Mouse (Mus musculus) liver, embryonic 11.5 days (tissue): ENCODE results near the gene Zmym3. TPM values are rescaled to one million over a fixed set of nuclear protein-coding genes. Genes with fewer than 3 reads are reported as not detected.
A peak's percentile ranks its signal among the peaks of the same experiment; 100 is the strongest.
"Not testable (repeated sequence)": the region's sequence is repeated elsewhere in the genome, so short reads cannot be mapped to it uniquely, and the experiment has no call there.

ENCODE experiments used
- ATAC-seq: fragments of 200-750 bp; cut with Nextera tagmentation; replicated peaks from 2 replicates; pipeline ENCODE4 v1.8.0; 2017; ENCODE audit warnings: moderate number of reproducible peaks, mild to moderate bottlenecking, moderate TSS enrichment, moderate library complexity; ENCODE audit not compliant: low FRiP score
- DNase-seq: peaks from one replicate; pipeline ENCODE4 v3.0.0-alpha.2; 2017; ENCODE audit warnings: low spot score
- H3K27ac ChIP-seq: fragments of 300-500 bp; sonication (generic); 2 replicates; pipeline ENCODE4 v1.5.1; 2014; ENCODE audit warnings: mild to moderate bottlenecking, low read depth, low read length, control low read depth
- H3K27me3 ChIP-seq: fragments of 300-500 bp; sonication (generic); replicated peaks from 2 replicates; pipeline ENCODE4 v1.6.1; 2014; ENCODE audit warnings: low read length, mixed read lengths; ENCODE audit not compliant: control insufficient read depth, insufficient read depth
- H3K36me3 ChIP-seq: fragments of 300-500 bp; sonication (generic); 2 replicates; pipeline ENCODE4 v1.6.1; 2014; ENCODE audit warnings: mild to moderate bottlenecking, low read length, moderate library complexity, mixed read lengths; ENCODE audit not compliant: control insufficient read depth, insufficient read depth
- H3K4me1 ChIP-seq: fragments of 300-500 bp; sonication (generic); replicated peaks from 2 replicates; pipeline ENCODE4 v1.6.1; 2014; ENCODE audit warnings: low read length, mixed read lengths; ENCODE audit not compliant: control insufficient read depth, insufficient read depth
- H3K4me2 ChIP-seq: fragments of 300-500 bp; sonication (generic); 2 replicates; pipeline ENCODE4 v1.6.1; 2014; ENCODE audit warnings: mild to moderate bottlenecking, control low read depth, moderate library complexity
- H3K4me3 ChIP-seq: fragments of 300-500 bp; sonication (generic); 2 replicates; pipeline ENCODE4 v1.5.1; 2014; ENCODE audit warnings: low read depth, low read length, control low read depth
- H3K9ac ChIP-seq: fragments of 300-500 bp; sonication (generic); 2 replicates; pipeline ENCODE4 v1.6.1; 2014; ENCODE audit warnings: low read depth, low read length, control low read depth
- H3K9me3 ChIP-seq: fragments of 300-500 bp; sonication (generic); 2 replicates; pipeline ENCODE4 v1.6.1; 2016; ENCODE audit warnings: low read length, inconsistent platforms, mixed read lengths; ENCODE audit not compliant: control insufficient read depth
- WGBS: fragments of 180-500 bp; shearing (Covaris S2); extraction: QIAGEN DNeasy Blood & Tissue Kit; methylation state at CpG from one replicate; pipeline ENCODE4 v1.1.7; 2014; 5-methylcytosine and 5-hydroxymethylcytosine counted together
- polyA plus RNA-seq: library from polyadenylated mRNA; unstranded; fragments of >200 nt; fragmentation: Nextera tagmentation; extraction: Ambion mirVana; gene quantifications from 2 replicates; pipeline ENCODE4 v1.2.1, GENCODE M21; 2014

Gene Zmym3
- polyA plus RNA-seq, 1 experiment from 2014 or later, result 14.6 TPM

DNA sequence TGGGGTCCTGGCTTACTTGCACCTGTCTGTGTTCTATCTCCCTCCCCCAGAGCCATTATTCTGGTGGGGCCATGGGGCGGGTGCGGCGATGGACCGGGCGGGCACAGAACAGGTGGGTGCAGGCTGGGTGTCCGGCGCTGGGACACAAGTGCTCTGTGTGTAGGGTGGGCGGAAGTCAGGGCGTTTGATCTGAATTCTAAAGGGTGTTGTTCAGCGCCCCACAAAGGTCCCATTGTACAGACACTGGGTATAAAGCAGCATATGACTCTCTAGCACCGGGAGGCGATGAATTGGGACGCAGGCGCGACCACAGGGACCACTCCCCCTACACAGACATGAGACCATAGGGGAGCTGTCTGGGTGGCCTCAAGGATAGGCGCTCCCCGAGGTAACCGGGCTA lies 37.2 kb downstream of the Zmym3 start:
- ATAC-seq, result no peak
- Histone ChIP-seq H3K4me1 (no peaks in the 10 kb centered on the region), H3K4me2 (no peak overlapping the region), H3K27me3 (peaks cover 41% of the 10 kb centered on the region), H3K9me3 (no peaks in the 10 kb centered on the region), H3K4me3 (no peak overlapping the region), H3K36me3 (no peaks in the 10 kb centered on the region), H3K9ac (no peak overlapping the region), H3K27ac (no peak overlapping the region)
- DNase-seq, result no peak
- whole genome bisulfite sequencing, result 35% methylated on average over 18 of the region's 18 CpGs

DNA sequence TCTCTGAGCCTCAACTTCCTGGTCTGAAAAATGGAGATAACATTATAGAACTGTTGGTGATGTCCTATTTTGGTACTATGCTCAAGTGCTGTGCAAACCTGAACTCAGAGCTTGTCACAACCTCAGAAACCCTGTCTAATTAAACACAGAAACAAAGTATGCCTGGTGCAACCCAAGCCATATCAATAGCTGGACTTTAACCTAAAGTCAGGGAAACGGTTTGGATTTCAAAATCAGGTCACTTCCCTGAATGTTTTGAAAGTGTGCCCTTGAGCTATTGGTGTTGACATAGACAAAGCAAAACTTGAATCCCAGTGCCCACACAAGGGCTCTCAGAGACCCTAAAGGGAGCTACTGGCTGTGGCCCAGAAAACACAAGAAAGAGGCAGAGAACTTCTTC lies 40.9 kb downstream of the Zmym3 start:
- no peak overlapping the region for H3K27ac ChIP-seq
- H3K27me3 ChIP-seq, result peaks cover 32% of the 10 kb centered on the region
- DNase-seq (no peak), ATAC-seq (no peak)
- 41% methylated on average over 1 of the region's 1 CpGs for WGBS
- H3K4me1 ChIP-seq, result no peaks in the 10 kb centered on the region
- no peak overlapping the region for H3K4me2 ChIP-seq
- no peak overlapping the region for H3K9ac ChIP-seq
- no peaks in the 10 kb centered on the region for H3K36me3 ChIP-seq
- H3K9me3 ChIP-seq, result no peaks in the 10 kb centered on the region
- no peak overlapping the region for H3K4me3 ChIP-seq

DNA sequence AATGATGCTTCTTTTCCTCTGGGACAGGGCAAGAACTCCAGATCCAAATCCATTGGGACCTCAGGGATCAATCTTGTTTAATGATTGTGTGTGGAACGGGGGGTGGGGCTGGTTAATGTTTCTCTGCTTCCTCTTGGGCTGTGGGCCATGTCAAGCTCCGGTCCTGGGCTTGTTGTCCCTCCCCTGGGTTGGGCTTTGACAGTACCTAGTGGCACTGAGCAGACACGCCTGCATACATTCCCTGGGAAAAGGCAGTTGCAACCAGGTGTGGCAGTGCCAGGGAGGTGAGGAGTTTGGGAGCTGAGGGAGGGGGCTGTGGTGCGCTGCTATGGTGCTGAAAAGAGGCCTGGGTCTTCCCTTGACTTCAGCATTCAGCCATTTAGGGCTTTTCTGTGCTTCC lies 43.6 kb downstream of the Zmym3 start:
- Histone ChIP-seq H3K36me3 (no peaks in the 10 kb centered on the region), H3K27ac (no peak overlapping the region), H3K4me2 (peak overlapping the region; percentile 4; the same call in 1 of the 2 replicates), H3K9me3 (no peaks in the 10 kb centered on the region), H3K4me1 (no peaks in the 10 kb centered on the region), H3K9ac (no peak overlapping the region), H3K27me3 (peaks cover 6% of the 10 kb centered on the region), H3K4me3 (peak overlapping the region; percentile 11; the same call in 1 of the 2 replicates)
- 54% methylated on average over 4 of the region's 4 CpGs for WGBS
- no peak; the same call in 1 of the 2 replicates for ATAC-seq
- DNase-seq, result no peak

- ATAC-seq (no peak), DNase-seq (no peak)
- H3K9ac ChIP-seq, result no peak within 1 kb of the TSS
- no peaks in the 10 kb centered on the region for H3K9me3 ChIP-seq
- H3K4me3 ChIP-seq, result peak within 1 kb of the TSS; percentile 11; the same call in 1 of the 2 replicates
- WGBS, result 63% methylated on average over 7 of the region's 7 CpGs
- peaks cover 8% of the 10 kb centered on the region; the same call in 1 of the 2 replicates for H3K27me3 ChIP-seq
- H3K27ac ChIP-seq, result no peak within 1 kb of the TSS
- H3K4me2 ChIP-seq, result peak within 1 kb of the TSS; percentile 4; the same call in 1 of the 2 replicates
- H3K36me3 ChIP-seq, result no peaks in the 10 kb centered on the region
- H3K4me1 ChIP-seq, result no peaks in the 10 kb centered on the region
These were observed 44.3 kb downstream of the Zmym3 start, which contains the start of gene Gjb1 for GRCm38 (mm10) chrX:101376190-101376968. Gene Gjb1, plus strand, starts transcription at chrX:101376378.

- H3K4me2 ChIP-seq, result no peak overlapping the region
- H3K27me3 ChIP-seq, result peaks cover 10% of the 10 kb centered on the region; the same call in 1 of the 2 replicates
- DNase-seq, result no peak
- no peak overlapping the region for H3K9ac ChIP-seq
- WGBS, result 79% methylated on average over 5 of the region's 5 CpGs
- no peak for ATAC-seq
- no peaks in the 10 kb centered on the region for H3K4me1 ChIP-seq
- H3K4me3 ChIP-seq, result no peak overlapping the region
- no peaks in the 10 kb centered on the region for H3K36me3 ChIP-seq
- H3K27ac ChIP-seq, result no peak overlapping the region
- H3K9me3 ChIP-seq, result no peaks in the 10 kb centered on the region
These were observed 47.7 kb downstream of the Zmym3 start for GRCm38 (mm10) chrX:101372946-101373345.

GRCm38 (mm10) chrX:101370573-101370972 lies 50.1 kb downstream of the Zmym3 start:
- Histone ChIP-seq H3K9me3 (no peaks in the 10 kb centered on the region), H3K27ac (no peak overlapping the region), H3K27me3 (peaks cover 8% of the 10 kb centered on the region; the same call in 1 of the 2 replicates), H3K4me1 (no peaks in the 10 kb centered on the region), H3K4me3 (no peak overlapping the region), H3K4me2 (no peak overlapping the region), H3K9ac (no peak overlapping the region), H3K36me3 (no peaks in the 10 kb centered on the region)
- WGBS, result 76% methylated on average over 3 of the region's 3 CpGs
- no peak for DNase-seq
- no peak for ATAC-seq

GRCm38 (mm10) chrX:101369001-101369400 lies 51.6 kb downstream of the Zmym3 start:
- Histone ChIP-seq H3K4me2 (no peak overlapping the region), H3K4me1 (no peaks in the 10 kb centered on the region), H3K9ac (no peak overlapping the region), H3K27ac (no peak overlapping the region), H3K9me3 (no peaks in the 10 kb centered on the region), H3K27me3 (peaks cover 6% of the 10 kb centered on the region; the same call in 1 of the 2 replicates), H3K36me3 (no peaks in the 10 kb centered on the region), H3K4me3 (no peak overlapping the region)
- WGBS, result 56% methylated on average over 7 of the region's 7 CpGs
- ATAC-seq (no peak), DNase-seq (no peak)

GRCm38 (mm10) chrX:101358902-101359301 lies 61.7 kb downstream of the Zmym3 start:
- not testable (repeated sequence) for H3K36me3 ChIP-seq, H3K4me3 ChIP-seq, ATAC-seq, H3K27me3 ChIP-seq, DNase-seq, H3K27ac ChIP-seq, H3K9me3 ChIP-seq, H3K4me2 ChIP-seq, H3K4me1 ChIP-seq, H3K9ac ChIP-seq
- WGBS, result 54% methylated on average over 3 of the region's 4 CpGs
